Comparison of ENCODE assay signal across 8 mouse cellular contexts in genomic region chr9:90054371-90055145, GRCm38 (mm10). TPM values are rescaled to one million over a fixed set of nuclear protein-coding genes. Genes with fewer than 3 reads are reported as not detected.
DNase-seq lines count a peak whose midpoint lies in the region; ATAC-seq lines count a peak whose summit lies in the region.

No protein-coding gene starts in this region.

- H3K27me3 ChIP-seq in forebrain, embryonic 16.5 days (replicated peaks; ENCODE audit: control insufficient read depth, insufficient read depth, low read length) = no peaks in the 10 kb centered on the region
- no peaks in the 10 kb centered on the region for H3K27me3 ChIP-seq in hindbrain, embryonic 11.5 days (ENCODE audit: control insufficient read depth, insufficient read depth, low read length)
- H3K27me3 ChIP-seq in limb, embryonic 10.5 days (ENCODE audit: low read depth, poor library complexity, severe bottlenecking) = peaks cover 5% of the 10 kb centered on the region

- peak; percentile 81 to 82 for DNase-seq in B cell, adult 2 months
- DNase-seq in adrenal gland, postnatal 10 days = peak; percentile 87
- DNase-seq in hindbrain, embryonic 11.5 days (ENCODE audit: low spot score) = peak; percentile 71
- peak; percentile 74 for DNase-seq in limb, embryonic 10.5 days (ENCODE audit: low spot score)
- DNase-seq in mesoderm, embryonic 11.5 days (ENCODE audit: low read depth, low spot score) = peak; percentile 68
- DNase-seq in right cerebral cortex, postnatal 4 days = peak; percentile 20

- H3K9me3 ChIP-seq in forebrain, embryonic 16.5 days (ENCODE audit: control insufficient read depth, low read length) = no peaks in the 10 kb centered on the region
- no peaks in the 10 kb centered on the region for H3K9me3 ChIP-seq in hindbrain, embryonic 11.5 days (ENCODE audit: control insufficient read depth, low read length)
- H3K9me3 ChIP-seq in limb, embryonic 10.5 days (replicated peaks) = no peaks in the 10 kb centered on the region

- H3K9ac ChIP-seq in forebrain, embryonic 16.5 days (replicated peaks; ENCODE audit: low read depth, low read length) = peak overlapping the region; percentile 27; the same call in 1 of the 2 replicates
- H3K9ac ChIP-seq in hindbrain, embryonic 11.5 days (ENCODE audit: low read depth, low read length) = peak overlapping the region; percentile 46; the same call in 1 of the 2 replicates

- no peaks in the 10 kb centered on the region for H3K36me3 ChIP-seq in forebrain, embryonic 16.5 days (ENCODE audit: control insufficient read depth, insufficient read depth)
- no peaks in the 10 kb centered on the region for H3K36me3 ChIP-seq in hindbrain, embryonic 11.5 days (ENCODE audit: control insufficient read depth, insufficient read depth, low read length)
- H3K36me3 ChIP-seq in limb, embryonic 10.5 days = no peaks in the 10 kb centered on the region

- WGBS in forebrain, embryonic 16.5 days = 1% methylated on average over 37 of the region's 37 CpGs
- under 1% methylated on average over 37 of the region's 37 CpGs for WGBS in hindbrain, embryonic 11.5 days
- under 1% methylated on average over 37 of the region's 37 CpGs for WGBS in limb, embryonic 10.5 days

- H3K4me2 ChIP-seq in forebrain, embryonic 16.5 days (ENCODE audit: low read length) = peak overlapping the region; percentile 41
- H3K4me2 ChIP-seq in hindbrain, embryonic 11.5 days (replicated peaks; ENCODE audit: low read depth, low read length) = peak overlapping the region; percentile 92

- H3K4me3 ChIP-seq in forebrain, embryonic 16.5 days (replicated peaks; ENCODE audit: low read length) = peak overlapping the region; percentile 28
- peak overlapping the region; percentile 41 for H3K4me3 ChIP-seq in hindbrain, embryonic 11.5 days (ENCODE audit: low read depth, low read length)
- peak overlapping the region; percentile 64 for H3K4me3 ChIP-seq in limb, embryonic 10.5 days

- peak; percentile 78 for ATAC-seq in forebrain, embryonic 16.5 days
- peak; percentile 81 for ATAC-seq in hindbrain, embryonic 11.5 days (ENCODE audit: low FRiP score)
- ATAC-seq in inflammation-experienced regulatory T-cells, adult 6 months = no peak

- H3K4me1 ChIP-seq in forebrain, embryonic 16.5 days (replicated peaks; ENCODE audit: control insufficient read depth, insufficient read depth, low read length) = peaks cover 8% of the 10 kb centered on the region
- no peaks in the 10 kb centered on the region for H3K4me1 ChIP-seq in hindbrain, embryonic 11.5 days (replicated peaks; ENCODE audit: control insufficient read depth, insufficient read depth, low read length)
- peaks cover 9% of the 10 kb centered on the region for H3K4me1 ChIP-seq in limb, embryonic 10.5 days

- no peak overlapping the region for H3K27ac ChIP-seq in forebrain, embryonic 16.5 days (ENCODE audit: low read length)
- no peak overlapping the region for H3K27ac ChIP-seq in hindbrain, embryonic 11.5 days (ENCODE audit: low read depth, low read length)
- peak overlapping the region; percentile 77 for H3K27ac ChIP-seq in limb, embryonic 10.5 days

RNA-seq across cellular contexts. Expression of gene Ctsh, which starts 0.6 kb away (rescaled TPM):
- 100 to 1,000 TPM in 1 of 2 experiments, 10 to 100 TPM in 1; 98.8 to 134 TPM for total RNA-seq in adrenal gland, postnatal 10 days (2021)
- polyA plus RNA-seq in forebrain, embryonic 16.5 days (2015; fragmentation: Nextera tagmentation; extraction: Ambion mirVana) = 18.9 and 28.1 TPM in 2 replicates
- polyA plus RNA-seq in hindbrain, embryonic 11.5 days (2014; fragmentation: Nextera tagmentation; extraction: Ambion mirVana) = 11.1 and 11.6 TPM in 2 replicates
- polyA plus RNA-seq in limb, embryonic 10.5 days (2016; fragmentation: Nextera tagmentation; extraction: Ambion mirVana) = 7.5 and 12.1 TPM in 2 replicates
- 10 to 100 TPM in 1 of 3 experiments, 1 to 10 TPM in 2; 1.2 to 11.4 (median 6.3) TPM for polyA plus RNA-seq in inflammation-experienced regulatory T-cells, adult 6 months (2017; shearing (Covaris generic))

Comparison
In these comparisons a context has a peak if more than half of its experiments do, and no peak if none do; other contexts are left out.
1. DNase-seq: peak in every context shown above with its lines; median percentile 87 in adrenal gland, postnatal 10 days; 82 in B cell, adult 2 months; 74 in limb, embryonic 10.5 days; 71 in hindbrain, embryonic 11.5 days; 68 in mesoderm, embryonic 11.5 days; 20 in right cerebral cortex, postnatal 4 days.